Mouse (Mus musculus): ENCODE results near the gene Cdk6. TPM values are rescaled to one million over a fixed set of nuclear protein-coding genes. Genes with fewer than 3 reads are reported as not detected.

Cdk6 gene
- total RNA-seq, 1 experiment: 34.1 TPM

DNA sequence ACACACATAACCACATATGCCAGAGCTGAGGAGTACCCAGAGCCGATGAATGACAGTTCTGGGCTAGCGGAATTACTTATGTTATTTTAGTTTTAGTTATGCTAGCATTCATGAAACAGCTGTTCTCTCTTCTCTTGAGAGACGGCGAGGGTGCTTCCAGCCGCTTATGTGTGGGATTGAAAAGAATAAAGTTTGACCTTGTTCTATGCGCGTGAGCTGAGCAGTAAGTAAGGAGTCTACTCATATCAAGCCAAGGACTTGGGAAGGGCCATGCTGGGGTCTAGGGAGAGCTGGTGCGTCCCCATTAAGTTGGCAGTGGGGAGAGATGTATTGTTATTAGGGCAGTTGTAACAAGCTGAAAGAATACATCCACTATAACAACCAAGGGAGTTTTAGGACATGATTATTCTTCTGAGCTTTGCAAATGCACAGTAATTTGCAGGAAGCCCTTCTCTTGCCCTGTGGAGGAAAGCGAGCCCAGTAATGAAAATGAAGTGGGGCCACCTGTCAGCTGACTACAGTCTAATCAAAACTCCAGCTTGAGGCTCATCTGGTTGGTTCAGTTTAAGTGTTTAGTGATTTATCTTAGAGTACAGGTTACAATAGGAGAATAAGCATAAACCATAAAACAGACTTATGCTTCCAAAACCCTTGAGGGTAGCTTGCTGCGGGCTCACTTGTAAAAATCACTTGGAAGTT, 170.0 kb downstream of the Cdk6 start:
- no peak overlapping the region for H3K4me3 ChIP-seq (ENCODE audit: insufficient read depth in 1 of 2, low read depth in 1 of 2, low read length in 2 of 2, poor library complexity in 1 of 2, severe bottlenecking in 1 of 2)
- in situ Hi-C loops (cut with MboI; ENCODE audit: low sequenced_read_pairs in 2 of 2, unreplicated experiment in 2 of 2): no loop called here
- no peak for DNase-seq (ENCODE audit: low read depth, low spot score)
- no peak overlapping the region for H3K9ac ChIP-seq (ENCODE audit: insufficient read depth, low read depth, low read length, poor library complexity, severe bottlenecking)
- TF ChIP-seq MAFK (IDR thresholded peaks at IDR 0.05; ENCODE audit: insufficient read depth, low read depth, low read length): no peak
- TF ChIP-seq ZC3H11A (IDR thresholded peaks at IDR 0.05; ENCODE audit: borderline replicate concordance, low read depth, low read length): no peak
- no peak for TF ChIP-seq CHD2 (IDR thresholded peaks at IDR 0.05; ENCODE audit: low read depth, low read length)
- H3K9me3 ChIP-seq (ENCODE audit: control insufficient read depth, insufficient read depth, low read depth, low read length): no peaks in the 10 kb centered on the region
- H3K27ac ChIP-seq (ENCODE audit: insufficient read depth, low read depth, low read length, poor library complexity, severe bottlenecking): no peak overlapping the region
- no peaks in the 10 kb centered on the region; the same call in 1 of the 2 replicates for H3K36me3 ChIP-seq (ENCODE audit: control insufficient read depth, insufficient read depth, low read length, poor library complexity, severe bottlenecking)
- peaks cover 0 to 3% of the 10 kb centered on the region in 2 experiments; a peak in 1 of 4 replicates for H3K4me1 ChIP-seq (ENCODE audit: control insufficient read depth in 2 of 2, insufficient read depth in 2 of 2, low read length in 2 of 2, poor library complexity in 1 of 2)

GRCm38 (mm10) chr5:3512584-3512983, 171.3 kb downstream of the Cdk6 start:
- no peak overlapping the region for H3K27ac ChIP-seq (ENCODE audit: insufficient read depth, low read depth, low read length, poor library complexity, severe bottlenecking)
- no peaks in the 10 kb centered on the region for H3K9me3 ChIP-seq (ENCODE audit: control insufficient read depth, insufficient read depth, low read depth, low read length)
- no peak for TF ChIP-seq HCFC1 (IDR thresholded peaks at IDR 0.05; ENCODE audit: borderline replicate concordance, insufficient read depth, low read length)
- no peak for TF ChIP-seq ZC3H11A (IDR thresholded peaks at IDR 0.05; ENCODE audit: borderline replicate concordance, low read depth, low read length)
- no peak for TF ChIP-seq MAFK (IDR thresholded peaks at IDR 0.05; ENCODE audit: insufficient read depth, low read depth, low read length)
- no peak for TF ChIP-seq CHD2 (IDR thresholded peaks at IDR 0.05; ENCODE audit: low read depth, low read length)
- TF ChIP-seq ZNF384 (IDR thresholded peaks at IDR 0.05; ENCODE audit: low read depth, low read length): no peak
- no peak for DNase-seq (ENCODE audit: low read depth, low spot score)
- no peak overlapping the region for H3K4me3 ChIP-seq (ENCODE audit: insufficient read depth in 1 of 2, low read depth in 1 of 2, low read length in 2 of 2, poor library complexity in 1 of 2, severe bottlenecking in 1 of 2)
- H3K36me3 ChIP-seq (ENCODE audit: control insufficient read depth, insufficient read depth, low read length, poor library complexity, severe bottlenecking): peaks cover 1% of the 10 kb centered on the region; the same call in 1 of the 2 replicates
- in situ Hi-C loops (cut with MboI; ENCODE audit: low sequenced_read_pairs in 2 of 2, unreplicated experiment in 2 of 2): no loop called here
- H3K4me1 ChIP-seq (ENCODE audit: control insufficient read depth in 2 of 2, insufficient read depth in 2 of 2, low read length in 2 of 2, poor library complexity in 1 of 2): peaks cover 0 to 3% of the 10 kb centered on the region in 2 experiments; a peak in 1 of 4 replicates
- no peak overlapping the region for H3K9ac ChIP-seq (ENCODE audit: insufficient read depth, low read depth, low read length, poor library complexity, severe bottlenecking)

GRCm38 (mm10) chr5:3514901-3515311, 173.6 kb downstream of the Cdk6 start:
- in situ Hi-C loops (cut with MboI; ENCODE audit: low sequenced_read_pairs in 2 of 2, unreplicated experiment in 2 of 2): no loop called here
- Histone ChIP-seq H3K36me3 (ENCODE audit: control insufficient read depth, insufficient read depth, low read length, poor library complexity, severe bottlenecking) (peaks cover 6% of the 10 kb centered on the region; the same call in 1 of the 2 replicates), H3K4me1 (ENCODE audit: control insufficient read depth in 2 of 2, insufficient read depth in 2 of 2, low read length in 2 of 2, poor library complexity in 1 of 2) (peaks cover 0 to 3% of the 10 kb centered on the region in 2 experiments; a peak in 1 of 4 replicates), H3K9me3 (ENCODE audit: control insufficient read depth, insufficient read depth, low read depth, low read length) (no peaks in the 10 kb centered on the region), H3K9ac (ENCODE audit: insufficient read depth, low read depth, low read length, poor library complexity, severe bottlenecking) (no peak overlapping the region), H3K27ac (ENCODE audit: insufficient read depth, low read depth, low read length, poor library complexity, severe bottlenecking) (no peak overlapping the region), H3K4me3 (ENCODE audit: insufficient read depth in 1 of 2, low read depth in 1 of 2, low read length in 2 of 2, poor library complexity in 1 of 2, severe bottlenecking in 1 of 2) (no peak overlapping the region)
- DNase-seq (ENCODE audit: low read depth, low spot score): no peak
- no peak for TF ChIP-seq ZC3H11A (IDR thresholded peaks at IDR 0.05; ENCODE audit: borderline replicate concordance, low read depth, low read length)
- no peak for TF ChIP-seq CHD2 (IDR thresholded peaks at IDR 0.05; ENCODE audit: low read depth, low read length)

DNA sequence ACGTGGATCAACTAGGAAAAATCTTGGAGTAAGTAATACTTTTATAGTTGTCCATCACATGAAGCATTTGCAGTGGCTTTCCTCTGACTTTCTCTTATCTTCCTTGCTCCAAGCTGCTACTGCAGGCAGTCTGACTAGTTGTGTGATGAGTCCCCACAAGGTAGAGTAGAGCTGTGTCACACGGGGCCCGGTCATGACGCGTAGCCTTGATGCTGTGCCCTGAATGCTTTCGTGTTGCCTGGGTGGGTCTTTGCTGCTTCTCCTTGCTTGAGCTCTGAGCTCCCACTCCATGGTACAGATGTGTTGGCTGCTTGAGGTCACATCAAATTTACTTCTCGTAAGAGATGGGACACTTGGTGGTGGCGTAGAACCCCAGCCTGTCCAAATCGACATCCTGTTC, 174.2 kb downstream of the Cdk6 start:
- Histone ChIP-seq H3K27ac (ENCODE audit: insufficient read depth, low read depth, low read length, poor library complexity, severe bottlenecking) (no peak overlapping the region), H3K4me3 (ENCODE audit: insufficient read depth in 1 of 2, low read depth in 1 of 2, low read length in 2 of 2, poor library complexity in 1 of 2, severe bottlenecking in 1 of 2) (no peak overlapping the region), H3K9me3 (ENCODE audit: control insufficient read depth, insufficient read depth, low read depth, low read length) (no peaks in the 10 kb centered on the region), H3K4me1 (ENCODE audit: control insufficient read depth in 2 of 2, insufficient read depth in 2 of 2, low read length in 2 of 2, poor library complexity in 1 of 2) (peaks cover 0 to 3% of the 10 kb centered on the region in 2 experiments; a peak in 1 of 4 replicates), H3K9ac (ENCODE audit: insufficient read depth, low read depth, low read length, poor library complexity, severe bottlenecking) (no peak overlapping the region), H3K36me3 (ENCODE audit: control insufficient read depth, insufficient read depth, low read length, poor library complexity, severe bottlenecking) (peaks cover 11% of the 10 kb centered on the region)
- DNase-seq (ENCODE audit: low read depth, low spot score): no peak
- TF ChIP-seq MAFK (IDR thresholded peaks at IDR 0.05; ENCODE audit: insufficient read depth, low read depth, low read length): no peak
- no peak for TF ChIP-seq ZC3H11A (IDR thresholded peaks at IDR 0.05; ENCODE audit: borderline replicate concordance, low read depth, low read length)
- no peak for TF ChIP-seq HCFC1 (IDR thresholded peaks at IDR 0.05; ENCODE audit: borderline replicate concordance, insufficient read depth, low read length)
- no peak for TF ChIP-seq CHD2 (IDR thresholded peaks at IDR 0.05; ENCODE audit: low read depth, low read length)
- TF ChIP-seq ZNF384 (IDR thresholded peaks at IDR 0.05; ENCODE audit: low read depth, low read length): no peak
- in situ Hi-C loops (cut with MboI; ENCODE audit: low sequenced_read_pairs in 2 of 2, unreplicated experiment in 2 of 2): no loop called here
